Mouse (Mus musculus) myocyte (in vitro differentiated cells): ENCODE measurements around the gene Gm3629.
"Not testable (repeated sequence)": the region's sequence is repeated elsewhere in the genome, so short reads cannot be mapped to it uniquely, and the experiment has no call there.

Source experiments
- CEBPB ChIP-seq: IDR thresholded peaks from 2 replicates; pipeline ENCODE4 v1.6.1; 2011; ENCODE audit warnings: mild to moderate bottlenecking, moderate library complexity; ENCODE audit not compliant: poor library complexity, insufficient read depth, severe bottlenecking
- E2F4 ChIP-seq: IDR thresholded peaks from one replicate; pipeline ENCODE4 v1.6.1; 2011; ENCODE audit warnings: mild to moderate bottlenecking, control low read depth, moderate library complexity; ENCODE audit not compliant: insufficient read depth
- MAX ChIP-seq: IDR thresholded peaks from one replicate; pipeline ENCODE4 v1.6.1; 2011; ENCODE audit warnings: low read depth, mild to moderate bottlenecking, control low read depth
- MYOD1 ChIP-seq, 3 experiments: IDR thresholded peaks; one replicate each; pipeline ENCODE4 v1.6.1; 2011; ENCODE audit warnings: control low read depth in 2 of 3, low read depth in 2 of 3, mild to moderate bottlenecking in 2 of 3, moderate library complexity in 1 of 3; ENCODE audit not compliant: insufficient read length in 2 of 3, control insufficient read depth in 1 of 3
- MYOG ChIP-seq, 3 experiments: IDR thresholded peaks; one replicate each; pipeline ENCODE4 v1.6.1; 2011; ENCODE audit warnings: control low read depth in 2 of 3, low read depth in 2 of 3, mild to moderate bottlenecking in 2 of 3; ENCODE audit not compliant: insufficient read length in 2 of 3, control insufficient read depth in 1 of 3, insufficient read depth in 1 of 3
- POLR2A ChIP-seq: IDR thresholded peaks from one replicate; pipeline ENCODE4 v1.6.1; 2011; ENCODE audit warnings: low read depth, mild to moderate bottlenecking, control low read depth, moderate library complexity; ENCODE audit not compliant: insufficient read length
- POLR2AphosphoS2 ChIP-seq: IDR thresholded peaks from one replicate; pipeline ENCODE4 v1.6.1; 2011; ENCODE audit warnings: low read depth, control low read depth; ENCODE audit not compliant: insufficient read length
- REST ChIP-seq: IDR thresholded peaks from one replicate; pipeline ENCODE4 v1.6.1; 2011; ENCODE audit warnings: mild to moderate bottlenecking, control low read depth, moderate library complexity; ENCODE audit not compliant: insufficient read depth, insufficient read length
- SRF ChIP-seq: IDR thresholded peaks from one replicate; pipeline ENCODE4 v1.6.1; 2011; ENCODE audit warnings: low read depth; ENCODE audit not compliant: control insufficient read depth, insufficient read length
- USF1 ChIP-seq: IDR thresholded peaks from one replicate; pipeline ENCODE4 v1.6.1; 2011; ENCODE audit warnings: low read depth, mild to moderate bottlenecking, control low read depth, moderate library complexity

GRCm38 (mm10) chr14:6537190-6537589 lies 53.2 kb downstream of the Gm3629 start, which contains the start of gene Gm8356:
- TF ChIP-seq CEBPB; REST; MYOG (IDR thresholded peaks at IDR 0.05; ENCODE audit: control insufficient read depth in 1 of 3, insufficient read depth in 1 of 3, insufficient read length in 2 of 3, low read depth in 2 of 3); POLR2A; SRF; MAX; POLR2AphosphoS2; USF1; MYOD1 (IDR thresholded peaks at IDR 0.05; ENCODE audit: control insufficient read depth in 1 of 3, insufficient read length in 2 of 3, low read depth in 2 of 3); E2F4: not testable (repeated sequence)
